Mouse (Mus musculus) liver, embryonic 18 days (tissue): ENCODE measurements around the gene Rasgef1a. TPM values are rescaled to one million over a fixed set of nuclear protein-coding genes. Genes with fewer than 3 reads are reported as not detected.

ENCODE experiments used
- polyA plus RNA-seq: library from polyadenylated mRNA; depleted of rRNA; stranded (reverse); fragments of >200 nt; gene quantifications from 2 replicates; pipeline ENCODE4 v1.2.3, GENCODE M21; 2012; rRNA removed

Gene Rasgef1a
- 0.05 TPM in 2 replicates for polyA plus RNA-seq

DNA sequence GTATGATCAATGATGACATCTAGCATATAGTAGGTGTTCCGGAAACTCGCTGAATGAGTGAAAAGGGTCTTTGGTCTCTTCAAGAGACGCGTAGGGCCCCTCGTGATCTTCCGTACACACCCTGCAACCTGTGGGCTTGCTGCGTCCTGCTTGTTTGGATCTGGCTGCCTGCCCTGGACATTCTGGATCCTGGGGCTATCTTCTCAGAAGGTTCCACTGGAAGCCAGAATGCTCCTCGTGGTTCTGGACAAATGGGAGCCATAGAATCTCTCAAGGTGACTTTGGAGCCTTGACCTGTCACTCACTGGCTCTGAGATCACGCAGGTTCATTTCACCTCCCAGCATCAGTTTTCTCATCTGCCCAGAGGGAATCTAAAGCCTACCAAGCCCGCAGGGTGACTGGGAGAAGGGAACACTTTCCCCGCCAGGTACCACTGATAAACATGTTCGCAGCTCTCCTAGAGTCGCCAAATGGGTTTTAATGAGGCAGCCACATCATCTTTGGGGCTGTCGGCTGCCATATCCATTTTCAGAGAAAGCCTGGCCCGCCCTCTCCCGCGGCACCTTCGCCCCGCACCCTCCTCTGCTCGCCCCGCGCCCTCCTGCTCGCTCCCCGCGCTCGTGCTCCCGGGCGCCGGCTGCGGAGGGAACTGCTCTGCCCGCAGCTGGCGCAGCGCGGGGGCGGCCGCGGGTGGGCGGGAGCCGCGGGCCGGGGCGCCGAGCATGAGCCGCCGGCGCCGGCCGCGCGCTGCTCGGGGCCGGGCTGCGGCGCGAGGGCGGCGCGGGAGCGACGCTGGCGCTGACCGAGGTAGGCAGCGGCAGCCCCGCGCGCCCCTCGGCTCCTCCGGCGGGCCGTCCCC, at the start of gene Rasgef1a:
Rasgef1a (plus strand) TSS at position 683 of the 860 bp plus-strand sequence.

DNA sequence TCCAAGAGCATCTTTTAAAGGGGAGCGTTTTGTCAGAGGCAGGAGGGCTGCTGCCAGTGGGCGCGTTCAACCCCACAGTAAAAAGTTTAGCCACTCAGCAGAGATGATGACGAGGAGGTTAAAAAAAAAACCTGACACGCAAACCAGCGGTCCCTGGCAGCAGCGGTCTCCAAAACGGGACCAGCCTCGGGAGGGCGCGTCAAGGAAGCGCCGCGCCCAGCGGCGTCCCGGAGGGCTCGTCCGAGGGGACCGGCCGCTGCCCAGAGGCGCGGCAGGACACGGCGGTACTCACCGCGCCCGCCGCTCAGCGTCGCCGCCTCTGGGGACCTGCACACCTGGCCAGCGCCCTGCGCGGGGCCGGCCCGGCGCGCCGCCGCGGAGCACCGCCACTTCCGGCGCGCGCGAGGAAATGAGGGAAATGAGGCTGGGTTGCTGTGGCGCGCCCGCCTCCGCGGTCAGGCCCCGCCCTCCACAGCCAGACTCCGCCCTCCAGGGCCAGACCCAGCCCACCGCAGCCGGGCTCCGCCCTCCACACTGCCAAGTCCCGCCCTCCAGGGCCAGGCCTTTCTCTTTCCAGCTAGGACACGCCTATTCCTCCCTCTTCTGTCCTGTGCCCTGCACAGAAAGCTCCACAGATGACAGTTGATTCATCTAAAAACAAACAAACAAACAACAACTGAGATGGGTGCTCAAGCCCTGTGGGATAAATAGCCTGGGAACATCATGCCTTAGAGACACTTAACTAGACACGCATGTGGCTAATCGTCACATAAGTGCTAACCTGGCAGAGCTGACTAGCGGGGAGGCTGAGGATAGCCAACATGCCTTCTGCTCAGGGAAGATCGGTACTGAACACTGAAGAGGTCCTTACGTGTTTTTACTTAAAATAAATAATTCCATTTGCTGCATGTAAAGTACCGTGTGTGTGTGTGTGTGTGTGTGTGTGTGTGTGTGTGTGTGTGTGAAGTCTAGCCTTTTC, 127.8 kb downstream of the Rasgef1a start, which contains the start of gene Csgalnact2:
Csgalnact2 (minus strand) TSS at position 410 of the 979 bp plus-strand sequence.

Other genes starting within 250 kb of the Rasgef1a start
- 13.6 and 13.7 TPM in 2 replicates for gene Zfp637, start 170.3 kb upstream of the Rasgef1a start, polyA plus RNA-seq
- gene Zfp239, start 149.3 kb upstream of the Rasgef1a start, polyA plus RNA-seq, result 1.0 and 1.1 TPM in 2 replicates
- gene Hnrnpf, start 111.1 kb upstream of the Rasgef1a start, polyA plus RNA-seq, result 234 and 238 TPM in 2 replicates
- not detected in 2 replicates for gene Fxyd4, start 73.7 kb upstream of the Rasgef1a start, polyA plus RNA-seq
- 4.3 and 4.9 TPM in 2 replicates for gene Csgalnact2, start 127.7 kb downstream of the Rasgef1a start, polyA plus RNA-seq
- 0.05 and 0.06 TPM in 2 replicates for gene Ret, start 186.3 kb downstream of the Rasgef1a start, polyA plus RNA-seq